Mouse (Mus musculus) intestine, embryonic 14.5 days (tissue): ENCODE data around the gene Mical2. TPM values are rescaled to one million over a fixed set of nuclear protein-coding genes. Genes with fewer than 3 reads are reported as not detected.

ENCODE experiments used
- ATAC-seq: fragments of 200-750 bp; cut with Nextera tagmentation; replicated peaks from 2 replicates; pipeline ENCODE4 v1.8.0; 2017; ENCODE audit warnings: low read depth, moderate number of reproducible peaks, moderate TSS enrichment, moderate library complexity; ENCODE audit not compliant: low FRiP score, low TSS enrichment
- DNase-seq: peaks from one replicate; pipeline ENCODE4 v3.0.0-alpha.2; 2018; ENCODE audit warnings: low spot score
- H3K27ac ChIP-seq: fragments of 300-500 bp; sonication (generic); 2 replicates; pipeline ENCODE4 v1.5.1; 2014; ENCODE audit warnings: low read depth, mild to moderate bottlenecking, control low read depth
- H3K27me3 ChIP-seq: fragments of 300-500 bp; sonication (generic); replicated peaks from 2 replicates; pipeline ENCODE4 v1.6.1; 2014; ENCODE audit warnings: low read length, control low read depth; ENCODE audit not compliant: control insufficient read depth, insufficient read depth
- H3K36me3 ChIP-seq: fragments of 300-500 bp; sonication (generic); 2 replicates; pipeline ENCODE4 v1.6.1; 2014; ENCODE audit warnings: low read length, control low read depth; ENCODE audit not compliant: control insufficient read depth, insufficient read depth
- H3K4me1 ChIP-seq: fragments of 300-500 bp; sonication (generic); replicated peaks from 2 replicates; pipeline ENCODE4 v1.6.1; 2014; ENCODE audit warnings: low read length, control low read depth, mixed read lengths; ENCODE audit not compliant: control insufficient read depth, insufficient read depth
- H3K4me2 ChIP-seq: fragments of 300-500 bp; sonication (generic); 2 replicates; pipeline ENCODE4 v1.6.1; 2014; ENCODE audit warnings: low read length
- H3K4me3 ChIP-seq: fragments of 300-500 bp; sonication (generic); 2 replicates; pipeline ENCODE4 v1.5.1; 2014; ENCODE audit warnings: low read depth, low read length, control low read depth, mixed read lengths
- H3K9ac ChIP-seq: fragments of 300-500 bp; sonication (generic); 2 replicates; pipeline ENCODE4 v1.6.1; 2014; ENCODE audit warnings: mild to moderate bottlenecking, low read length
- H3K9me3 ChIP-seq: fragments of 300-500 bp; sonication (generic); 2 replicates; pipeline ENCODE4 v1.6.1; 2016; ENCODE audit warnings: low read length, control low read depth; ENCODE audit not compliant: control insufficient read depth
- WGBS: fragments of 180-500 bp; shearing (Covaris S2); extraction: QIAGEN DNeasy Blood & Tissue Kit; methylation state at CpG from one replicate; pipeline ENCODE4 v1.1.7; 2014; 5-methylcytosine and 5-hydroxymethylcytosine counted together
- polyA plus RNA-seq: library from polyadenylated mRNA; unstranded; fragments of >200 nt; fragmentation: Nextera tagmentation; extraction: Ambion mirVana; gene quantifications from 2 replicates; pipeline ENCODE4 v1.2.1, GENCODE M21; 2014

Mical2 gene
- polyA plus RNA-seq, 1 experiment from 2014 or later = 18.2 TPM

- no peak overlapping the region for H3K4me2 ChIP-seq
- H3K4me3 ChIP-seq = no peak overlapping the region
- DNase-seq (peak; percentile 74), ATAC-seq (peak; percentile 84)
- no peaks in the 10 kb centered on the region for H3K36me3 ChIP-seq
- WGBS = 38% methylated on average over 13 of the region's 13 CpGs
- H3K27me3 ChIP-seq = no peaks in the 10 kb centered on the region
- no peaks in the 10 kb centered on the region for H3K9me3 ChIP-seq
- no peak overlapping the region for H3K9ac ChIP-seq
- no peaks in the 10 kb centered on the region for H3K4me1 ChIP-seq
- H3K27ac ChIP-seq = peak overlapping the region; percentile 52
Observed at GRCm38 (mm10) chr7:112187536-112188459, 37.9 kb upstream of the Mical2 start.

DNA sequence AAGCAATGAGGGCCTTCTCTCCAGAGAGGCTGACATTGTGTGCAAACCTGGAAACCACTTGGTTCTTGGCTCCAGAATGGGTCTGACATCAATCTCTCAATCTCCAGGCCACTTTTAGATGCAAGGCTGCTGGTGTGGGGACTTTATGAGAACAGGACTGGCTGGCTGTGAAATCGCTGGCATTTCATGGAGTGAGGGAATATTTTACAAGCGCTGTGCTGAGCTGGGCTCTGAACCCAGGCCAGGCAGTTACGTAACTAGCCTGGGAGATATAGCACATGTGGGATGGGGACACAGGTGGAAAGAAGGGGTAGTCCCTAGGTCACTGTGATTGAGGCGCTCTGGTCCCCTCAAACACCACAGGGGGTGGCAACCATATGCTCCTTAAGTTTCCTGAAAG is 33.4 kb upstream of the Mical2 start:
- no peaks in the 10 kb centered on the region for H3K9me3 ChIP-seq
- no peak overlapping the region for H3K4me3 ChIP-seq
- no peaks in the 10 kb centered on the region for H3K27me3 ChIP-seq
- no peak overlapping the region for H3K4me2 ChIP-seq
- H3K9ac ChIP-seq = no peak overlapping the region
- DNase-seq (no peak), ATAC-seq (no peak)
- no peaks in the 10 kb centered on the region for H3K36me3 ChIP-seq
- no peaks in the 10 kb centered on the region; the same call in 1 of the 2 replicates for H3K4me1 ChIP-seq
- 87% methylated on average over 4 of the region's 4 CpGs for WGBS
- H3K27ac ChIP-seq = no peak overlapping the region

DNA sequence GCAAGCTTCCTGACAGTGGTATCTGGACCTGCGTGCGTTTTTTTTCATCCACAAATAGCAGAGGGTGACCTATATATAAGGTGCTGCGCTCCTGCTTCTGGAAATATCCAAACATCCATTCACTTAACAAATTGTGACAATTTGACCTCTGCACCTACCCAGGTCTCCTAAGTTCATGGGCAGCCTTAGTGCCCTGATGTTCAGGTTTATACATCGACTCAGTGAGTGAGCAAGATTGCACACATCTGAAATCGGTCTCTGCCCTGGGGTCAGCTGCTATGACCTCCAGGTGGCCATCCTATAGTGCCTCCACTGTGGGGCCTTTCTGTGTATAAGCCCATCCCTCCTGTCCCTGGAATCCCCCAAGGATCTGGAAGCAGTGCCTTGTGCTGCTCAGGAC is 32.9 kb upstream of the Mical2 start:
- WGBS = 76% methylated on average over 5 of the region's 5 CpGs

DNA sequence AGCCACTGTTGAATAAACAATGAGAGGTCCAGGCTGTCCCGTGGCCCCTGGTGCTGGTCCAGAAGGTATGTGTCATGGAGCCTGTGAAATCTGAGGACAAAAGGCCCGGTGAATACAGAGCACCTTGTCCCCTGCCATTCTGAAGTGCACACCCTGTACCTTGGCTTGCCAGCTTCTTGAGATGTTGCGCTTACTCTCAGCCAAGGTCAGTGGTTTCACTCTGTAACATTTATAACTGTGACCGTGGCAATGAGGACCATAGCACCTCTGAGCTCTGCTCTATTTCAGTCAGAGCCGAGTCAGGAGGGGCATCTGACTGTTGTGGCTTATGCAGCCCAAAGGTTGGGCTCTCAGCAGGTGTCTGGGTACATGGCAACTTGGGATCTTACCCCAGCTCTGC is 31.4 kb upstream of the Mical2 start:
- H3K4me3 ChIP-seq = no peak overlapping the region
- DNase-seq (no peak), ATAC-seq (no peak)
- no peak overlapping the region for H3K9ac ChIP-seq
- no peaks in the 10 kb centered on the region; the same call in 1 of the 2 replicates for H3K4me1 ChIP-seq
- H3K27me3 ChIP-seq = no peaks in the 10 kb centered on the region
- no peak overlapping the region for H3K27ac ChIP-seq
- H3K4me2 ChIP-seq = no peak overlapping the region
- no peaks in the 10 kb centered on the region for H3K36me3 ChIP-seq
- H3K9me3 ChIP-seq = no peaks in the 10 kb centered on the region
- 70% methylated on average over 5 of the region's 5 CpGs for WGBS

More for the DNA sequence above, 32.9 kb upstream of the Mical2 start:
- H3K4me2 ChIP-seq = no peak overlapping the region
- no peaks in the 10 kb centered on the region for H3K9me3 ChIP-seq
- no peak overlapping the region for H3K9ac ChIP-seq
- H3K27ac ChIP-seq = no peak overlapping the region
- DNase-seq (no peak), ATAC-seq (no peak)
- no peaks in the 10 kb centered on the region; the same call in 1 of the 2 replicates for H3K4me1 ChIP-seq
- no peaks in the 10 kb centered on the region for H3K27me3 ChIP-seq
- no peak overlapping the region for H3K4me3 ChIP-seq
- H3K36me3 ChIP-seq = no peaks in the 10 kb centered on the region

GRCm38 (mm10) chr7:112197461-112197860 is 28.2 kb upstream of the Mical2 start:
- WGBS = 48% methylated on average over 8 of the region's 8 CpGs
- H3K36me3 ChIP-seq = no peaks in the 10 kb centered on the region

GRCm38 (mm10) chr7:112199343-112199742 is 26.3 kb upstream of the Mical2 start:
- WGBS = 69% methylated on average over 3 of the region's 3 CpGs
- H3K36me3 ChIP-seq = no peaks in the 10 kb centered on the region
- ATAC-seq (no peak), DNase-seq (no peak)
- H3K4me3 ChIP-seq = no peak overlapping the region
- no peaks in the 10 kb centered on the region for H3K27me3 ChIP-seq
- H3K9ac ChIP-seq = no peak overlapping the region
- H3K4me1 ChIP-seq = peaks cover 8% of the 10 kb centered on the region
- no peak overlapping the region for H3K27ac ChIP-seq
- no peaks in the 10 kb centered on the region for H3K9me3 ChIP-seq
- H3K4me2 ChIP-seq = no peak overlapping the region

More at GRCm38 (mm10) chr7:112197461-112197860, 28.2 kb upstream of the Mical2 start:
- H3K9me3 ChIP-seq = no peaks in the 10 kb centered on the region
- no peak overlapping the region for H3K9ac ChIP-seq
- H3K27me3 ChIP-seq = no peaks in the 10 kb centered on the region
- DNase-seq (no peak), ATAC-seq (no peak)
- H3K4me2 ChIP-seq = no peak overlapping the region
- H3K4me3 ChIP-seq = no peak overlapping the region
- no peaks in the 10 kb centered on the region; the same call in 1 of the 2 replicates for H3K4me1 ChIP-seq
- H3K27ac ChIP-seq = no peak overlapping the region

DNA sequence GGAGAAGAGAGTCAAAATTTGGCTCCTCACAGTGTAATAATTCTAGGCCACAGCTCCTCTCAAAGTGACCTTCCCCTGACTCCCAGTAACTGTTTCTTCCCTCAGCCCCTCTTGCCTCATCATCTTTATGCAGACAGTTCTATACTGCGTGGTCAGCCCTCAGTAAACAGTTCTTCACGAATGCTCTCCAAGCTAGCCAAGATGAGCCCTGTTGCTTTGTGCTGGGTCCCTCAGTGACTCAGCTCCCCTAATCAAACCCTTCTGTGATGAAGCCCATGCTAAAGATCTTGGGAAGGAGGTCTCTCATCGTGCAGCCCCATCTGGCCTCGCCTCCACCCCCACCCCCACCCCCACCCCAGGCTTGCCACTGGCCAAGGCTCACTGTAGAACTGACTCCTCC is 24.9 kb upstream of the Mical2 start:
- ATAC-seq (no peak), DNase-seq (no peak)
- WGBS = 42% methylated on average over 4 of the region's 4 CpGs
- H3K4me1 ChIP-seq = peaks cover 15% of the 10 kb centered on the region
- H3K36me3 ChIP-seq = no peaks in the 10 kb centered on the region
- H3K4me2 ChIP-seq = no peak overlapping the region
- H3K9ac ChIP-seq = no peak overlapping the region
- no peaks in the 10 kb centered on the region for H3K27me3 ChIP-seq
- H3K4me3 ChIP-seq = no peak overlapping the region
- H3K27ac ChIP-seq = no peak overlapping the region
- H3K9me3 ChIP-seq = no peaks in the 10 kb centered on the region

GRCm38 (mm10) chr7:112202194-112202593 is 23.5 kb upstream of the Mical2 start:
- H3K9ac ChIP-seq = no peak overlapping the region
- no peaks in the 10 kb centered on the region for H3K36me3 ChIP-seq
- H3K4me3 ChIP-seq = no peak overlapping the region
- ATAC-seq (peak; percentile 53), DNase-seq (no peak)
- no peaks in the 10 kb centered on the region for H3K9me3 ChIP-seq
- H3K27me3 ChIP-seq = no peaks in the 10 kb centered on the region
- WGBS = 40% methylated on average over 4 of the region's 4 CpGs
- peaks cover 15% of the 10 kb centered on the region for H3K4me1 ChIP-seq
- no peak overlapping the region for H3K4me2 ChIP-seq
- H3K27ac ChIP-seq = no peak overlapping the region; the same call in 1 of the 2 replicates

DNA sequence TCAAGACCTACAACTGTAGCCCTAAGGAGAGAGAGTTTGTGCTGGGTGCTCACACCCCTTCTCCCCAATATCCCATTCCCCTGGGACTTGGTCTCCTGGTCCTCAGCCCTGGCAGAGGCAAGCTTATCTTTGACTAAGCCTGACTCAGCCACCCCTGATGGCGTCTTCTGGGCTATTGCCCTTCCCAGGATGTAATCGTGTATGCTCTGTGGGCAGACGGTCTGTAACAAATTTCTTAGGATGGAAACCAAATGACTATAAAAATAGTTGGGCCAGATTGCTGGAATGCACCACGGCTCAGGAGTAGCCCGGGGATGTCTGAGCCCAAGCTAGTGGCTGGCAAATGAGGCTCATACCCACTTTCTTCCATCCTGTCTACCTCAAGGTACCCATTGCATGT is 22.8 kb upstream of the Mical2 start:
- no peak overlapping the region for H3K27ac ChIP-seq
- 70% methylated on average over 5 of the region's 5 CpGs for WGBS

More for the DNA sequence above, 22.8 kb upstream of the Mical2 start:
- H3K4me1 ChIP-seq = peaks cover 16% of the 10 kb centered on the region
- H3K9me3 ChIP-seq = no peaks in the 10 kb centered on the region
- no peak overlapping the region for H3K9ac ChIP-seq
- DNase-seq (no peak), ATAC-seq (no peak)
- H3K27me3 ChIP-seq = no peaks in the 10 kb centered on the region
- no peaks in the 10 kb centered on the region for H3K36me3 ChIP-seq
- no peak overlapping the region for H3K4me3 ChIP-seq
- no peak overlapping the region for H3K4me2 ChIP-seq
